Mouse (Mus musculus) limb, embryonic 15.5 days (tissue): ENCODE measurements around the gene Hist1h4d. TPM values are rescaled to one million over a fixed set of nuclear protein-coding genes. Genes with fewer than 3 reads are reported as not detected.

Experiments used
- ATAC-seq: fragments of 200-750 bp; cut with Nextera tagmentation; 2 replicates; pipeline ENCODE4 v1.8.0; 2017; ENCODE audit warnings: low read depth, moderate TSS enrichment; ENCODE audit not compliant: insufficient number of reproducible peaks, low FRiP score, low TSS enrichment
- H3K27ac ChIP-seq: fragments of 300-500 bp; sonication (generic); 2 replicates; pipeline ENCODE4 v1.5.1; 2015; ENCODE audit warnings: moderate library complexity, mild to moderate bottlenecking, inconsistent platforms
- H3K27me3 ChIP-seq: fragments of 300-500 bp; sonication (generic); 2 replicates; pipeline ENCODE4 v1.6.1; 2015; ENCODE audit warnings: inconsistent platforms
- H3K36me3 ChIP-seq: fragments of 300-500 bp; sonication (generic); 2 replicates; pipeline ENCODE4 v1.6.1; 2015; ENCODE audit warnings: inconsistent platforms
- H3K4me1 ChIP-seq: fragments of 300-500 bp; sonication (generic); 2 replicates; pipeline ENCODE4 v1.6.1; 2015; ENCODE audit warnings: inconsistent platforms
- H3K4me2 ChIP-seq: fragments of 300-500 bp; sonication (generic); 2 replicates; pipeline ENCODE4 v1.6.1; 2015; ENCODE audit warnings: mild to moderate bottlenecking, inconsistent platforms
- H3K4me3 ChIP-seq: fragments of 300-500 bp; sonication (generic); 2 replicates; pipeline ENCODE4 v1.5.1; 2015; ENCODE audit warnings: mild to moderate bottlenecking, inconsistent platforms
- H3K9ac ChIP-seq: fragments of 300-500 bp; sonication (generic); 2 replicates; pipeline ENCODE4 v1.6.1; 2015; ENCODE audit warnings: inconsistent platforms
- H3K9me3 ChIP-seq: fragments of 300-500 bp; sonication (generic); 2 replicates; pipeline ENCODE4 v1.6.1; 2016; ENCODE audit warnings: inconsistent platforms
- WGBS: fragments of 180-500 bp; shearing (Covaris S2); methylation state at CpG from one replicate; pipeline ENCODE4 v1.1.7; 2015; 5-methylcytosine and 5-hydroxymethylcytosine counted together
- polyA plus RNA-seq: library from polyadenylated mRNA; unstranded; fragments of >200 nt; fragmentation: Nextera tagmentation; extraction: Ambion mirVana; gene quantifications from 2 replicates; pipeline ENCODE4 v1.2.1, GENCODE M21; 2015

The Hist1h4d gene
- polyA plus RNA-seq, 1 experiment from 2014 or later = 108 TPM

DNA sequence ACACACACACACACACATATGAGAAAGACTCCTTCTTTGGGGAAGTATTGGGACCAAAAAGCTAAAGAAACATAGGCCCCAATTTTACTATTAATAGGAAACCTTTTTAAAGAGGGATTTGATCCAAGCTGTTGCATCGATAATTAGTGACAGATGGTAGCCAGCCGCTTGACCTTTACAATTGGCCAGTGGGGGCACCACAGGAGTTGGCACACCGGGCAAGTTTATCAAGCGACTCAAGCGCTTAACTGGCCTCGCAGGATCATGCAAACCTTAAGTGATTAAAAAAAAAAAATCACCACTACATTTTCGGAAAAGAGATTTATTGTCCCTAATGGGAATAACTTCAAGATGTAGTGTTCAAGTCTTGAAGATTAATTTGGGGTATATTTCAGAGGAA, 11.2 kb downstream of the Hist1h4d start:
- H3K9ac ChIP-seq = no peak overlapping the region
- no peaks in the 10 kb centered on the region for H3K36me3 ChIP-seq
- WGBS = 36% methylated on average over 7 of the region's 7 CpGs
- ATAC-seq = no peak
- no peak overlapping the region for H3K27ac ChIP-seq
- no peak overlapping the region for H3K4me2 ChIP-seq
- H3K4me1 ChIP-seq = 0 out of 2 replicates have a peak, but pooled peaks cover 4% of the 10 kb centered on the region
- no peak overlapping the region for H3K4me3 ChIP-seq
- H3K9me3 ChIP-seq = no peaks in the 10 kb centered on the region
- no peaks in the 10 kb centered on the region for H3K27me3 ChIP-seq

DNA sequence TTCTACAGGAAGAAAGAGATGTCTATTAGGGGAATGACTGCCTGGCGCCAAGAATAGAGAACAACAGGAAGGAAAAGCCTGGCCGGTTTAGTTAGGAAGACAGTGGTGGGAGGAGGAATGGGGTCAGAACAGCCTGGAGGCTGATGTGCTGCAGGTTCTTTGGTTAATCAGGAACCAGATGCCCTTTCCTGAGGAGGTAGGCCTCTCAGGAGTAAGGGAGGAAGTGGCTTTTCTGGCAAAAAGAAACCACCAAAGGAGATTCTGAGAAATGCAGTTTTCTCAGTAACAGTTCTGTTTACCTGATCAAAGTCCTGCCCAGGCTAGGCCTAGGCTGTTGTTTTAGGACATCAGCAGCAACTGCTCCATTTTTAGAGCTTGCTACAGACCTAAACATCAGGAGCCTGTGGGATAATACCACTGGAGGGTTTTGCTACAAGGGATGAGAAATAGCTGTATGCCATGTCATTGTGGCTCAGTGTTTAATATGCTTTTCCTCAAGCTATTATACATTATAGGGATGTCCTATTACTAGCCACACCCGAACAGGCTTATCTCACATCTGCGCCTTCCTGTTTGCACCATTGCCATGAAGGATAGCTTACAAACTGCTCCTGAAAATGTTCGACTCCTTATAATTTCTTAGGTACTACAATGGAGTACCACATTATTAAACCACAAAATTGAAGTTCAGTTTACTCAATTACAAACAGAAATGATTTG, 11.8 kb downstream of the Hist1h4d start:
- 65% methylated on average over 5 of the region's 5 CpGs for WGBS
- no peak overlapping the region for H3K27ac ChIP-seq
- H3K27me3 ChIP-seq = no peaks in the 10 kb centered on the region
- no peaks in the 10 kb centered on the region for H3K36me3 ChIP-seq
- no peak overlapping the region for H3K9ac ChIP-seq
- H3K4me2 ChIP-seq = no peak overlapping the region
- no peak overlapping the region for H3K4me3 ChIP-seq
- no peak for ATAC-seq
- 0 out of 2 replicates have a peak, but pooled peaks cover 4% of the 10 kb centered on the region for H3K4me1 ChIP-seq
- H3K9me3 ChIP-seq = no peaks in the 10 kb centered on the region

DNA sequence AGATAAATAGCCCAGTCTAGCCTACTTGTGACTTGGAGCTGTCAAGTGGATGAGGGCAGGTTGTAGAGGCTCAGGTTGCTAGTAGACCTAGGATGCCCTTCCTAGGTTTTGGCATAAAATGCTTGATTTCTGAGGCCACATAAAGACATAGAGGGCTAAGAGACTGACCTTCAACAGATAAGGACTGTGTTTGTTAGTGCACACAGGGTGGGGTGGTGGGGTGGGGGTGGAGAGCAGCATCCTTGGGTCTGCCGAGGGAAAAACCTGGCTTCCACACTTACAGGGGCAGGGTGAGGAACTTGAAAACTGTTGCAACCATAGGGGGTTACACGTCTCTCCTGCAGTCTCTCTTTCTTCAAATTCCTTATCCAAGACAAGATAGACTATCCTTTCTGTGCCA, 13.8 kb downstream of the Hist1h4d start:
- no peak for ATAC-seq
- 81% methylated on average over 2 of the region's 2 CpGs for WGBS
- no peak overlapping the region for H3K4me2 ChIP-seq
- H3K27me3 ChIP-seq = no peaks in the 10 kb centered on the region
- no peak overlapping the region for H3K27ac ChIP-seq
- H3K9ac ChIP-seq = no peak overlapping the region
- 0 out of 2 replicates have a peak, but pooled peaks cover 4% of the 10 kb centered on the region for H3K4me1 ChIP-seq
- no peak overlapping the region for H3K4me3 ChIP-seq
- no peaks in the 10 kb centered on the region for H3K36me3 ChIP-seq
- H3K9me3 ChIP-seq = no peaks in the 10 kb centered on the region

DNA sequence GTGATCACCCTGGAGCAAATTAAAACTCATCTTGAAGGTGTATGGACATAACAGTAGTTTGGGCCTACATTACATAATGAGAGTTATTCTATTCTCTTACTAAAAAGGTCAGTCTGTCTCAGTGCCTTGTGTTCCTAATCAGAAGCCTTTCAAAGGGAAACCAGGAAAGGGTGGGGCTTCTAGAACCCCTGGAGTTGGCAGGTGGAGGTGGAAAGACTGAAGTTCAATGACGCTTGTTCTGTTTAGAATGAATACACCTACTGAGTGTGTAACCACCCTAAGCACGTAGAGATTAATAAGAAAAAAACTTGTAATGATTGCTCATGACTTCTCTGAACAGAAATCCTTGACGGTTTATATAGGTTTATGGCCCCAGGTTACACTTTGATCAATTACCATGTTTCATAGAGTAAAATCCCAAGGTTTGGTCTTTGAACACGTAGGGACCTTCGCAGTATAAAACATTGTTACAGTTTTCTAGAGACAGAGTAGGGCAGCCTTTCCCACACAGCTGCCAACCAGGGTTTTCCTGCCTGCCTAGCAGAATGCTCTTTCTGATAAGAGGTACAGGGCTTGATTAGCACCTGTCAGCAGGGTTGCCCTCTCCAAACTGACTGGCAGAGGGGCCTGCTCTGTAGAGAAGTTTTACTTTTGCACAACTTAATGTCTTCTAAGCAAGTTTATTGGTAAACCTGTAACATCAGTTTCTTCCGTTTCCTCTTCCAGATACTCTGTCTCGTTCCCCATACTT, 14.4 kb downstream of the Hist1h4d start:
- H3K27ac ChIP-seq = no peak overlapping the region
- no peaks in the 10 kb centered on the region for H3K27me3 ChIP-seq
- H3K36me3 ChIP-seq = no peaks in the 10 kb centered on the region
- WGBS = 63% methylated on average over 7 of the region's 7 CpGs
- 0 out of 2 replicates have a peak, but pooled peaks cover 4% of the 10 kb centered on the region for H3K4me1 ChIP-seq
- no peak overlapping the region for H3K9ac ChIP-seq
- H3K9me3 ChIP-seq = no peaks in the 10 kb centered on the region
- no peak for ATAC-seq
- H3K4me3 ChIP-seq = no peak overlapping the region
- H3K4me2 ChIP-seq = no peak overlapping the region

DNA sequence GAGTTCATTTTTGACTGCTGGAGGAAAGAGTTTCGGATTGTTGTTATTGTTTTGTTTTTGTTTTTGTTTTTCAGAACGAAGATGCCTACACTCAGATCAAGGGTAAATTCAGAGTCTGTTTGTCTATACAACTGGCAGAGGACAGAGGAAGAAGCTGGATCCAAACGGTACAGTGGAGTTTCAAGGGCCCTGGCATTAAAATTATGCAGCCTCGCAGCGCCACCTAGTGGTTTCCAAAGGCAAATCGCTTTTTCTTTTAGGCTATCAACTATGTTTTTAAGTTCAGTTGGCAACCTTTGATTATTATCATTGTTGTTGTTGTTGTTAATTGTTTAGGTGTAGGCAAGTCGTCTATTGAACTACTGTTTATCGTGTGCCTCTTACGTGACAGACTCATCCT, 16.6 kb downstream of the Hist1h4d start:
- no peak overlapping the region for H3K4me2 ChIP-seq
- H3K27me3 ChIP-seq = no peaks in the 10 kb centered on the region
- H3K4me3 ChIP-seq = no peak overlapping the region
- 0 out of 2 replicates have a peak, but pooled peaks cover 3% of the 10 kb centered on the region for H3K4me1 ChIP-seq
- no peak overlapping the region for H3K27ac ChIP-seq
- no peaks in the 10 kb centered on the region for H3K9me3 ChIP-seq
- 7% methylated on average over 9 of the region's 9 CpGs for WGBS
- no peaks in the 10 kb centered on the region for H3K36me3 ChIP-seq
- no peak for ATAC-seq
- no peak overlapping the region for H3K9ac ChIP-seq

DNA sequence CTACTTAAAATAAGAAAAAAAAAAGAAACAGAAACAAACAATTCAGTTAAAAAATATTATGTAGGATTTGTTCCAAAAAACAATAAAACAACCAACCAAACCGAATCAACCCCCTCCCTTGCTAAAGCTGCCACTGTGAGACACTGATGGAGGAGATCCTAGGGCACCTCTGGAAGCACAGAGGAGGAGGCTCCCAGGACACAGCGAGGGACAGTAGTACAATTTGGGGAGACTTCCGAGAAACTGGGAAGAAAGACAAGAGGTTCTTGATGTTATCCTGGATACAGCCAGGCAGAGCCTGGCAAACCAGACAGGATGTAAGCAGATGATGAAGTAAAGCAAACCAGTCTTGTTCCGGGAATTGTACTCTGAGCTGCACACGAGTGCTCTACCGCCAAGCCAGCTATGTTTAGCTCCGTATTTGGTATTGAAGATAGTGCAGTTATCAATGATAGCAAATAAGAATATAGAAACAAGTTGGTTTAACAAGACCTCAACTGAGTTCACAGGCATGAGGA, 21.8 kb downstream of the Hist1h4d start:
- Histone ChIP-seq H3K27ac (no peak overlapping the region), H3K9ac (no peak overlapping the region), H3K4me3 (no peak overlapping the region), H3K4me1 (no peaks in the 10 kb centered on the region), H3K4me2 (no peak overlapping the region), H3K36me3 (no peaks in the 10 kb centered on the region), H3K27me3 (no peaks in the 10 kb centered on the region), H3K9me3 (no peaks in the 10 kb centered on the region)
- ATAC-seq = no peak
- WGBS = 80% methylated on average over 7 of the region's 7 CpGs

DNA sequence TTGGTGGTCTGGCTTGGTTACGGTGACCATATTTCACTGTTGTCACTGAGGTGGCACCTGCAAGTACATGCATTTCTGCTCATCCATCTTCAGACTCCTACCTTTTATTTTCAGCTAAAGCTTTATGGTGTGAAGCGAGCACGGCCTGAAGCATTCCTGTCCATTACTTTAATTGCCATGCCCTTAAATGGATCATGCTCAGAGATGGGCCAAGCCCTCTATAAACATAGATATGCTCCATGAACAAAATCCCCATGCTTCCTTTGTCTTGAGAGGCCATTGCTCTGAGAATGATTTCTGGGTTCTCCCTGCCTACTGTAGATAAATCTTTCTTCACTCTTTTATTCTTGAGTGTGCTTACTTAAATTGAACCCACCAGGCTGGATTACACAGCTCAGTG, 23.1 kb downstream of the Hist1h4d start:
- no peaks in the 10 kb centered on the region for H3K9me3 ChIP-seq
- 75% methylated on average over 3 of the region's 3 CpGs for WGBS
- no peaks in the 10 kb centered on the region for H3K27me3 ChIP-seq
- no peak overlapping the region for H3K4me3 ChIP-seq
- H3K27ac ChIP-seq = no peak overlapping the region
- H3K4me2 ChIP-seq = no peak overlapping the region
- ATAC-seq = no peak
- H3K4me1 ChIP-seq = no peaks in the 10 kb centered on the region
- no peak overlapping the region for H3K9ac ChIP-seq
- H3K36me3 ChIP-seq = no peaks in the 10 kb centered on the region

DNA sequence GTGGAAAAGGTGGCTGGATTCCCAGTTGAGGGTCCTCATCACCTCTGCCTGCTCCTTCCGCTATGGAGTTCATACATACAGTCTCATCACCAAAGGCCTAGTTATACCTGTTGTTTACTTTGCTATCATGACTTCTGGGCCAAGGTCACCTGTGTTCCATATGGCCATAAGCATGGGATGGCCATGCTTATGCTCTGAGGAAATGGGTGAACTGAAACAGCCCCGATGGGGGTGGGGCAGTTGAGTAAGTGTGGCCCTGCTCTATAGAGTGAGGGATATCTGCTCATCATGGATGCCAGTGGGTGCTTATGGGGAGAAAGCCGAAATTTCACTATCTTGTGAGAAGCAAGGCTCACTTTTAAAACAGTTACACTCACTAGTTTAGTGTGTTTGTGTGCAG, 23.7 kb downstream of the Hist1h4d start:
- Histone ChIP-seq H3K36me3 (no peaks in the 10 kb centered on the region), H3K9ac (no peak overlapping the region), H3K27me3 (no peaks in the 10 kb centered on the region), H3K9me3 (no peaks in the 10 kb centered on the region), H3K27ac (no peak overlapping the region), H3K4me1 (no peaks in the 10 kb centered on the region), H3K4me2 (no peak overlapping the region), H3K4me3 (no peak overlapping the region)
- WGBS = 85% methylated on average over 3 of the region's 3 CpGs
- no peak for ATAC-seq

DNA sequence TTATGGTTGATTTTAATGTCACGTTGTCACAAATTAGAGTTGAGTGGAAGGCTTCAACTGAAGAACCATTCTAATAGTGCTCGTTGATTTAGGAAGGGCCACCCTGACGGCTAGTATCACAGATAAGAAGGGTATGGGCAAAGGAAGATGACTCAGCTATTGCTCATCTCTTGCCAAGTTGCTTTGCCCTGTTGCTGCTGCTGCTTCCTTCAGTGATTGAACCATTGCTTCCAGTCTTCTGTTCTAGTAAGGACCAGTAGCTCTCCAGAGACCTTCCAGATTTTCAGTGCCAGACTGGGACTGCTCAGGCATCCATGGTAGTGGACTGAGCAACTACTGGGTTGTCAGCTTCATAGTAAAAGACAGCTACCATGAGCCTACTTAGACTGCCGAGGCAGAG, 27.8 kb downstream of the Hist1h4d start:
- no peaks in the 10 kb centered on the region for H3K27me3 ChIP-seq
- no peak overlapping the region for H3K27ac ChIP-seq
- no peak overlapping the region for H3K4me3 ChIP-seq
- no peak overlapping the region for H3K9ac ChIP-seq
- H3K36me3 ChIP-seq = no peaks in the 10 kb centered on the region
- H3K9me3 ChIP-seq = no peaks in the 10 kb centered on the region
- no peak for ATAC-seq
- WGBS = 87% methylated on average over 4 of the region's 4 CpGs
- no peaks in the 10 kb centered on the region for H3K4me1 ChIP-seq
- no peak overlapping the region for H3K4me2 ChIP-seq

DNA sequence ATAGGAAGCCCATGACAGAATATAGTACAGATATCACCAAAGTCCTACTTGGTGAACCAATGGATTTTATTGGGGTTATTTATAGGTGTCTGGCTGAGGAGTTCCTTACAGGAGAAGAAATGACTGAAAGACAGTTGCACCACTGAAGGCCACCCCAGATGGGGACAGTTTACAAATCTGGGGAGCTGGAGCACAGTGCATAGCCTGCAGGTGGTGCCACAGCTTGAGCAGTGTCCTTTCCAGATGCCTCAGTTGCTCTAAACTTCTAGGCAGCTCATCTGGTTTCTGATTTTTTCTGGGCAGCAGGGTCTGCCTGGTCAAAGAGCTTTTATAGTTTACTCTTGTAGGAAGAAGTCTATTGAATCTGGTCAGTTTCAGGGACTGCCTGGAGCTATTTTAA, 28.4 kb downstream of the Hist1h4d start:
- no peak overlapping the region for H3K4me2 ChIP-seq
- H3K9me3 ChIP-seq = no peaks in the 10 kb centered on the region
- H3K27me3 ChIP-seq = no peaks in the 10 kb centered on the region
- H3K27ac ChIP-seq = no peak overlapping the region
- H3K4me3 ChIP-seq = no peak overlapping the region
- H3K36me3 ChIP-seq = no peaks in the 10 kb centered on the region
- no peak overlapping the region for H3K9ac ChIP-seq
- ATAC-seq = no peak
- no peaks in the 10 kb centered on the region for H3K4me1 ChIP-seq

DNA sequence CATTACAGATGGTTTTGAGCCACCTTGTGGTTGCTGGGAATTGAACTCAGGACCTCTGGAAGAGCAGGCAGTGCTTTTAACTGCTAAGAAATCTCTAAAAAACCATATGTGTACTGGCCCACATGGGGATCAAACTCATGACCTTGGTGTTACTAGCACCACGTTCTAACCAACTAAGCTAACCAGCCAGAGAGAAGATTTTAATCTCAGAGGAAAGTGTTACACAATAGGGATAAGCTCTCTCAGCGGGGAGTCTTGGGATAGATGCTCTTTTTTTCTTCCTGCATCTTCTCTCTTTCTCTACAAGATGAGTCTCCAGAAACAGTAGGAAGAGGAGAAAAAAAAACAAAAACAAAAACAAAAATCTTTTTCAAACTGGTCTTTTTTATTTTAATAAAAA, 29.0 kb downstream of the Hist1h4d start:
- 79% methylated on average over 2 of the region's 2 CpGs for WGBS

DNA sequence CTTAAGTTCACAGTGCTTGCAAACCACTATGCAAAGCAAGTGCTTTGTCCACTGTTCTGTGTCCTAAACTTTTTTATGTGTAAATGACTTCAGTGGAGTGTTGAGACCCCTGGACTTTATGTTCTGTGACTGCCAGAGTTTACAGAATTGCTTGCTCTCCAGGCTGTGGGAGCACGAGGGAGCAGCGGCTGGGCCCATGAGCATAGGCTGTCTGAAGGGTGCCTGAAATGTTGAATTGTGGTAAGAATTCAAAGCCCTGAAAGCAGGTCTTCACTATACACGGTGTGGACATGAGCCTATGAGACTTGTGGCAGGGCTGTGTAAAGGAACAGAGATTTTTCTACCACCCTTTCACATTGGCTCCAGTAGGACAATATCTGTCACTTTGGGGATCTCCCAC, 30.2 kb downstream of the Hist1h4d start:
- H3K4me3 ChIP-seq = no peak overlapping the region
- no peak overlapping the region for H3K9ac ChIP-seq
- no peak for ATAC-seq
- H3K9me3 ChIP-seq = no peaks in the 10 kb centered on the region
- H3K4me1 ChIP-seq = no peaks in the 10 kb centered on the region
- H3K27me3 ChIP-seq = no peaks in the 10 kb centered on the region
- H3K27ac ChIP-seq = no peak overlapping the region
- H3K4me2 ChIP-seq = no peak overlapping the region
- H3K36me3 ChIP-seq = no peaks in the 10 kb centered on the region
- WGBS = 91% methylated on average over 3 of the region's 3 CpGs

More for the DNA sequence above, 29.0 kb downstream of the Hist1h4d start:
- no peak overlapping the region for H3K9ac ChIP-seq
- ATAC-seq = no peak
- no peak overlapping the region for H3K4me3 ChIP-seq
- H3K27ac ChIP-seq = no peak overlapping the region
- H3K4me1 ChIP-seq = no peaks in the 10 kb centered on the region
- H3K9me3 ChIP-seq = no peaks in the 10 kb centered on the region
- no peaks in the 10 kb centered on the region for H3K27me3 ChIP-seq
- no peak overlapping the region for H3K4me2 ChIP-seq
- H3K36me3 ChIP-seq = no peaks in the 10 kb centered on the region
